Mouse (Mus musculus) retina, postnatal 1 day (tissue): ENCODE results near the gene B4galt2.
A peak's percentile ranks its signal among the peaks of the same experiment; 100 is the strongest.

Source experiments
- DNase-seq: peaks from one replicate; pipeline ENCODE4 v3.0.0-alpha.2; 2012

The B4galt2 gene

GRCm38 (mm10) chr4:117867000-117867399, 16.3 kb downstream of the B4galt2 start:
- DNase-seq, result no peak

- peak; percentile 35 for DNase-seq
Measured at GRCm38 (mm10) chr4:117866083-117866482, 17.2 kb downstream of the B4galt2 start.

- peak; percentile 84 for DNase-seq
Measured at GRCm38 (mm10) chr4:117862823-117863222, 20.5 kb downstream of the B4galt2 start.

GRCm38 (mm10) chr4:117860570-117860969, 22.7 kb downstream of the B4galt2 start:
- no peak for DNase-seq

- DNase-seq, result peak; percentile 73
Measured at GRCm38 (mm10) chr4:117858794-117859193, 24.5 kb downstream of the B4galt2 start.

- DNase-seq, result peak; percentile 58
Measured at GRCm38 (mm10) chr4:117855146-117855545, 28.1 kb downstream of the B4galt2 start.

GRCm38 (mm10) chr4:117852152-117852868, 31.0 kb downstream of the B4galt2 start:
- no peak for DNase-seq

DNA sequence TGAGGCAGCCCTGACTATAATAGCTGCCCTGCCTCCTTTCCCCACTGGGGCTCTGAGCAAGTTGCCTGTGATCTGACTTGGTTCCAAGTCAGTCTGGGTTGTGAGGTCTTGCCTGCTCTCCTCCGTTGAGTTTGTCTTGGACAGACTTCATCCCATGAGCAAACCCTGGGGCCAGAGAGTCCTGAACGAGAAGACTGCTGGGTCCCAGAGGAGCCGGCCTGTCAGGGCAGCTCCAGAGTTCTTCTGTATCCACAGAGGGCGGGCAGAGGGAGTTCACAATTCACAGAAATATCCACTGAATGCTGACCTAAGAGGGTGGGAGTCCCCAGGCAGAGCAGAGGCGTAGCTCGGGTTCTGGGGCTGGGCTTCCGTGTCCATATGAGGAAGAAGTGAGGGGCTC, 32.4 kb downstream of the B4galt2 start:
- DNase-seq, result no peak

GRCm38 (mm10) chr4:117850176-117850575, 33.1 kb downstream of the B4galt2 start:
- DNase-seq, result no peak

DNA sequence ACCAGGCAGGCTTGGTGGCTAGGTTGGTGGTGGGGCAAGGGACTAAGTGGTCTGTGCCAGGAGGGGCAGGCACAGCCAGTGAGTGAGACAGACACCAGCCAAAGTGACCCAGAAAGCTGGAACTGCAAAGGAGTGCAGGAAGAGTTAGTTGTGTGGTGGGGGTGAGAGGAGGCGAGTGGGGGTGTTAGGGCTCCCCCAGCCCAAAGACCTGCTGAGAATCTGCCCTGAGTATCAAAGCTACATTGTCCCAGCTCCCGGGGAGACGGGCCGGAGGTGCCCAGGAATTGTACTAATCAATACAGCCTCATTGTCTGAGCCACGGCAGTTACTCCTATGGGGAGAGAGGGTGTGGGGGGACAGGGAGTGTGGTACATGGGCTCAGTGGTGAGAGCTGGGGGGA, 33.8 kb downstream of the B4galt2 start:
- DNase-seq, result no peak

DNA sequence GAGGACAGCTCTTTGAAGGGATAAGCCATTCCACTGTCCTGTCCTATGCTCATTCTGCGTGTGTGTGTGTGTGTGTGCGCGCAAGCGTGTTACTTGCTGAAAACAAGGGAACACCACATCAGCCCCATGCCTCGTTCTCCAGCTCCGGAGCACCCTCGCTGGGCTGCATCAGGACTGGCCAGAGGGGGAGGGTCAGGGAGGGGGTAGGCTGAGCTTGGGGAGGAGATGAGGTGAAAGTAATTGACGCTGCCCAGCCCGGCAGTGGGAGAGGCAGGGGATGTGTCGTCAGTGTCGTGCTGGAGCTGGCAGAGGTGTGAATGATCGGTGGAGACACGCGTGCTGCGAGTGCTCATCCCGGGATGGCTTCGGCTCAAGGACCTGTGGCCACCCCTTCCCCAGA, 34.2 kb downstream of the B4galt2 start:
- DNase-seq, result peak; percentile 72

GRCm38 (mm10) chr4:117847011-117847410, 36.3 kb downstream of the B4galt2 start:
- DNase-seq, result peak; percentile 95

DNA sequence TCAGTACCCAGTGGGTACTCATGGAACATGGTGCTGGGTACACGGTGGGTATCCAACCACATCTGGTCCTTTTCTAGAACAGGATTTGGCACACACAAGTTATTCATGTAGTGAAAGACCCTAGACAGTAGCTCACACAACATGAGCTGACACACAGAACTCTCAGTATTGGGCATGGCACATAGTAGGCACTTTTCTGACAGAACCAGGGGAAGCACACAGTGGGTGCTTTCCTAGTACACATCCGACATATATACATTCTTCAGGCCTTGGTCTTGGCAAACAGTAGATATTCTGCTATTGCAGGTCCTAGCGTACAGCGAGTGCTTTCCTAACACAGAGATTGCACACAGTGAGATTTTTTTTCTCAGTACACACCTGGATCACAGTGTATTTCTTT, 37.0 kb downstream of the B4galt2 start:
- DNase-seq, result no peak

DNA sequence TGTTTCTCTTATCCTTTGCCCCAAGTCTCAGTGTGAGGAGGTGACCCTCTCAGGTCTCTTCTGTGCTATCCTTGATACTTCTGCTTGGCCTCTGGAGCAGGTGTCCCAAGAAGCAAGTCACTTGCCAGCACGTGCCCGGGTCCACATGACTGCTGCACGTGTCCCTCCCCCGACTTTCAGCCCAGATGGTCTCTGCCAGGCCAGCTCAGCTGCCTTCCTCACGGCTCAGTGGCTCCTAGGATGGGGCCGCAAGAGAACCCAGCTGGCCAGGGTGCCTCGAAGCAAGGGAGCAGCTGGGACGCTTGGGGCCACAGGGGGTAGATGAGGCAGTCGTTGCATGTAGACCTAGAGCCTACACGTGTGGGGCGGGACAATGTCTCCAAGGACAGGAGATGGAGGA, 38.0 kb downstream of the B4galt2 start:
- peak; percentile 79 for DNase-seq

DNA sequence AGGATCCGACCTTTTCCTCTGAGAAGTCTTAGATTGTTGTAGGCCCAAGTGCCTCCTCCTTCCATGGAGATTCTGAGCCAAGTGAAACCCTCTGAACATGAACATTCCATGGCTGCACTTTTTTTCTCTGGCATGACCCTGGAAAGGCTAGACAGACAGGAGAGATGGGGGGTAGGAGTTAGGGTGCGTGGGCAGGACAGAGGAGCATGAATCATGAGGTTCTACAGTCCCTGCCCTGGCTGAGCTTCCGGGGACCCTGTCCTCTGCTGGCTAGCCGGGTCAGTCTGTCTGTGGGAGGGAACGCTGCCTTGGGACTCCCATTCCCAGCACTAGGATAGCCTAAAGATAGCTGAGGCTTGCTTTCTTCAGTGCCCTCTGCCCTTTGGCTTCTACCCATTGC, 38.8 kb downstream of the B4galt2 start:
- DNase-seq, result no peak

DNA sequence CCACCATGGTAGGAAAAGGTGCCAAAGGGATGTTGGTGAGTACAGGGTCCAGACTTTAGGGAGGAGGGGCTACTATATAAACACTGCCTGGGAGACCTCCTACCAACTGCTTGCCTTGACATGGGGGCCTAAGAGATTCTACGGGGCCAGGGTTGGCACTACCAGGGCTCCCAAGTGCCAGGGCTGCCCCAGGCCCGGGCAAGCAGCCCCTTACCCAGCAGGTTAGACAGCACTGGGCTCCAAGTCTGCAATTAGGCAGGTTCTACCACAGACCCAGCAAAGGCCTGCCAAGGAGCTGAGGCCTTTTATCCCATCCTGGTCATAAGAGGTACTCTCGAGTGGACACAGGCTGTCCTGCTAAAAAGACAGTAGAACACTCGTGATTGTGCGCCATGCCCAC, 40.2 kb downstream of the B4galt2 start:
- DNase-seq, result no peak

- DNase-seq, result no peak
Measured at GRCm38 (mm10) chr4:117841566-117841965, 41.7 kb downstream of the B4galt2 start.

- no peak for DNase-seq
Measured at GRCm38 (mm10) chr4:117840821-117841220, 42.5 kb downstream of the B4galt2 start.

- no peak for DNase-seq
Measured at GRCm38 (mm10) chr4:117839366-117839765, 43.9 kb downstream of the B4galt2 start.

GRCm38 (mm10) chr4:117837271-117837670, 46.0 kb downstream of the B4galt2 start:
- DNase-seq, result no peak

GRCm38 (mm10) chr4:117836204-117836767, 47.0 kb downstream of the B4galt2 start:
- peak; percentile 91 for DNase-seq

DNA sequence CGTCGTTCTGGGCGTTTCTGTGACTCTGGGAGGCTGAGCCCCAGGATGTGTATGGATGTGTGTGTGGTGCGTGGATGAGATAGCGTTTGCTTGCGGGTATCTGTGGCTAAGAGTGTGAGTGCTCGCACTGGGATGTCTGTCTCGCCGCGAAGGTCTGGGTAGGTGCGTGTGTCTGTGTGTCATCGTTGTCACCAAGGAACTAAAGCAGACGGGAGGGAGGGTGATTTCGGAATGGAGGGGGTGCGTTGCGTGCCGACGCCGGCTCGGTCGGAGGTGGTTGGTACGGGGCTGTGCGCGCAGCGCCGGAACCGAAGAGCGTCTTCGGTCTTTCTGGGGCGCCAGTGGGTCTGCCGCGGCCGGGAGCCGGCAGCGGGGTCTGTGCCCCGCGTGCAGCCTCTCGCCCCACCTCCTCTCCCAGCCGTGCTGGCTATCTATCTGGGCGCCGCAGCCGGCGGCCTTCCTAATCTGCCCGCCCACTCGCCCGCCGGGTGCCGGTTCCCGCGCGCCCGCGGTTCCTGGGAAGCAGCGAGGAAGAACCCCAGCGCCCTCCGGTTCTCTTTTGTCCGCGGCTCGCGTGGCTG, 47.7 kb downstream of the B4galt2 start:
- peak; percentile 73 for DNase-seq

GRCm38 (mm10) chr4:117834845-117835530, 48.3 kb downstream of the B4galt2 start:
- DNase-seq, result peak; percentile 82

- DNase-seq, result no peak
Measured at GRCm38 (mm10) chr4:117834457-117834844, 48.8 kb downstream of the B4galt2 start, which contains the start of gene Slc6a9. Slc6a9 (plus strand) TSS chr4:117834506.
